Mouse (Mus musculus) cerebellum, adult (tissue): ENCODE measurements around the gene Ppp1r3f.

Source experiments
- ATAC-seq: cut with Nextera tagmentation; 2 replicates; pipeline ENCODE4 v1.9.2; 2017; ENCODE audit warnings: mild to moderate bottlenecking, moderate library complexity, mixed read lengths; ENCODE audit not compliant: insufficient number of reproducible peaks, low FRiP score, low TSS enrichment

Gene Ppp1r3f

GRCm38 (mm10) chrX:7563076-7563475 is 11.0 kb downstream of the Ppp1r3f start:
- ATAC-seq = no peak

DNA sequence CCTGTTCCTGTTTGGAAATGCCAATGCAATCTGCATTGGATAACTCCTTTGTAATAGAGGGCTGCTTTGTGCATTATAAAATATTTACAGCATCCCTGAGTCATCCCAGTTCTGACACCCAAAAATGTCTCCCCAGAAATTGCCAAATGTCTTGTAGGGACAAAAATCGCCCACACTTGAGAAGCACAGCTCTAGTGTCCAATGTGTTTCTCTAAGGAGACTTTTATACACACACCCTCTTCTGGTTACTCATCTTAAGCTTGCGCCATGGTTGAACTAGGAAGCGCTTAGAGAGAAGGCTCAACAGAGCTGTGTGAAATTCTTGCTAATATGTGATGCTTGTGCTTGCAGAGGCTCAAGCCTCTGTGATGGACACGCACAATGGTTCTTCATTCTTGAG is 20.6 kb downstream of the Ppp1r3f start:
- ATAC-seq = no peak

GRCm38 (mm10) chrX:7524961-7525360 is 49.1 kb downstream of the Ppp1r3f start:
- ATAC-seq = no peak
